Mouse (Mus musculus) embryonic facial prominence, embryonic 15.5 days (tissue): ENCODE data around the gene Ugt2b38. TPM values are rescaled to one million over a fixed set of nuclear protein-coding genes. Genes with fewer than 3 reads are reported as not detected.
"Not testable (repeated sequence)": the region's sequence is repeated elsewhere in the genome, so short reads cannot be mapped to it uniquely, and the experiment has no call there.

Experiments
- ATAC-seq: fragments of 200-750 bp; cut with Nextera tagmentation; 2 replicates; pipeline ENCODE4 v1.8.0; 2017; ENCODE audit warnings: low read depth, moderate TSS enrichment; ENCODE audit not compliant: insufficient number of reproducible peaks, low FRiP score, low TSS enrichment
- H3K27ac ChIP-seq: fragments of 300-500 bp; sonication (generic); replicated peaks from 2 replicates; pipeline ENCODE4 v1.5.1; 2015; ENCODE audit warnings: mild to moderate bottlenecking, inconsistent platforms
- H3K27me3 ChIP-seq: fragments of 300-500 bp; sonication (generic); 2 replicates; pipeline ENCODE4 v1.6.1; 2015; ENCODE audit warnings: inconsistent platforms
- H3K36me3 ChIP-seq: fragments of 300-500 bp; sonication (generic); 2 replicates; pipeline ENCODE4 v1.6.1; 2015; ENCODE audit warnings: mild to moderate bottlenecking, inconsistent platforms
- H3K4me1 ChIP-seq: fragments of 300-500 bp; sonication (generic); 2 replicates; pipeline ENCODE4 v1.6.1; 2015; ENCODE audit warnings: inconsistent platforms
- H3K4me2 ChIP-seq: fragments of 300-500 bp; sonication (generic); replicated peaks from 2 replicates; pipeline ENCODE4 v1.6.1; 2015; ENCODE audit warnings: mild to moderate bottlenecking, inconsistent platforms
- H3K4me3 ChIP-seq: fragments of 300-500 bp; sonication (generic); replicated peaks from 2 replicates; pipeline ENCODE4 v1.5.1; 2015; ENCODE audit warnings: mild to moderate bottlenecking, inconsistent platforms
- H3K9ac ChIP-seq: fragments of 300-500 bp; sonication (generic); 2 replicates; pipeline ENCODE4 v1.6.1; 2015; ENCODE audit warnings: inconsistent platforms
- H3K9me3 ChIP-seq: fragments of 300-500 bp; sonication (generic); replicated peaks from 2 replicates; pipeline ENCODE4 v1.6.1; 2016; ENCODE audit warnings: inconsistent platforms
- WGBS: fragments of 180-500 bp; shearing (Covaris S2); methylation state at CpG from one replicate; pipeline ENCODE4 v1.1.7; 2015; 5-methylcytosine and 5-hydroxymethylcytosine counted together
- polyA plus RNA-seq: library from polyadenylated mRNA; unstranded; fragments of >200 nt; fragmentation: Nextera tagmentation; extraction: Ambion mirVana; gene quantifications from 2 replicates; pipeline ENCODE4 v1.2.1, GENCODE M21; 2015

Ugt2b38 gene
- polyA plus RNA-seq, 1 experiment from 2014 or later = not detected

- Histone ChIP-seq H3K9me3 (no peaks in the 10 kb centered on the region), H3K27me3 (no peaks in the 10 kb centered on the region), H3K36me3 (no peaks in the 10 kb centered on the region), H3K4me3 (no peak overlapping the region), H3K9ac (no peak overlapping the region), H3K27ac (no peak overlapping the region), H3K4me2 (no peak overlapping the region), H3K4me1 (no peaks in the 10 kb centered on the region)
- ATAC-seq = no peak
- 88% methylated on average over 3 of the region's 3 CpGs for WGBS
These were observed 48.1 kb downstream of the Ugt2b38 start for GRCm38 (mm10) chr5:87375874-87376383.

GRCm38 (mm10) chr5:87373502-87373863, 50.5 kb downstream of the Ugt2b38 start:
- H3K4me3 ChIP-seq = no peak overlapping the region
- no peak overlapping the region for H3K9ac ChIP-seq
- no peaks in the 10 kb centered on the region for H3K9me3 ChIP-seq
- no peaks in the 10 kb centered on the region for H3K36me3 ChIP-seq
- no peaks in the 10 kb centered on the region for H3K27me3 ChIP-seq
- WGBS = 76% methylated on average over 1 of the region's 1 CpGs
- H3K27ac ChIP-seq = no peak overlapping the region
- ATAC-seq = no peak
- H3K4me2 ChIP-seq = no peak overlapping the region
- no peaks in the 10 kb centered on the region for H3K4me1 ChIP-seq

DNA sequence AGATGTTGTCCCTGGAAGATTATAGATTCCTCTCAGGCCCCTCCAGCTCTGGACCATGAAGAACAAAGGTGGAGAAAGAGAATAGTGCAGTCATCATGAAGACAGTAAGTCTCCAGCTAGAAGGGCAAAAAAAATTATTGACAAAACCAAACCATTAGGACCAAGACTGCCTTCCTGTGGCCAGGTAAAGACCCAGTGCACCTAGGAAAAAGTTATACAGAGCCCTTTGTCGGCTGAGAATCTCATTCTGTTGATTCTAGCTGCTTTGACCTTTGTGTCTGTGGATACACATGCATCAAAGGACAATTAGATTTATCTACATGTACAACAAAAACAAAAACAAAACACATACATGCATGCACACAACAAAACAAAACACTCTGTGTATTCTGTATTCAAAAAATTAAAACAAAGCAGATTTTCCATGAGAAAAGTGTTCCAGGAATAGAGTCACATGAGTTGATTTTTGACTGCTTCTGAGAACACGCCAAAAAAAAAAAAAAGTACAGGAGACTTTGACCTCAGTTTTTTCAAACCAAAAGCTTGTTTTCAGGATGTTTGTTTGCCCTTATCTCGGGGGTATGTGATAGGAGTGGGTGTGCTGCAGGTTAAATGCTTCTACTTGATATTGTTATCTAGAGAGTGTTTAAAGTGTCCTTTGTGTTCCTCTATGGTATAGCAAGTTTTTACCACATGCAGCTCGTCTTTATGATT, 51.1 kb downstream of the Ugt2b38 start:
- 66% methylated on average over 4 of the region's 4 CpGs for WGBS
- H3K4me1 ChIP-seq, H3K9ac ChIP-seq: not testable (repeated sequence)

More for the DNA sequence above, 51.1 kb downstream of the Ugt2b38 start:
- not testable (repeated sequence) for H3K4me2 ChIP-seq, ATAC-seq, H3K9me3 ChIP-seq, H3K4me3 ChIP-seq, H3K27me3 ChIP-seq, H3K27ac ChIP-seq, H3K36me3 ChIP-seq

Other genes with a start within 250 kb of the Ugt2b38 start
- not detected in 2 replicates for gene Ugt2b37, start 169.4 kb downstream of the Ugt2b38 start, polyA plus RNA-seq
- gene Ugt2a3, start 87.0 kb downstream of the Ugt2b38 start, polyA plus RNA-seq = not detected in 2 replicates
- 7.0 and 17.8 TPM in 2 replicates for gene Ugt2a2, start 58.1 kb upstream of the Ugt2b38 start, polyA plus RNA-seq
- gene Gm43638, start 62.6 kb upstream of the Ugt2b38 start, polyA plus RNA-seq = 0.11 TPM in 1 of 2 replicates, not detected in the other
- gene Ugt2a1, start 66.7 kb upstream of the Ugt2b38 start, polyA plus RNA-seq = 29.6 and 55.0 TPM in 2 replicates
- 0.85 and 0.94 TPM in 2 replicates for gene Sult1b1, start 114.0 kb upstream of the Ugt2b38 start, polyA plus RNA-seq
- gene Sult1d1, start 144.8 kb upstream of the Ugt2b38 start, polyA plus RNA-seq = 3.7 and 5.8 TPM in 2 replicates
- gene Sult1e1, start 167.4 kb upstream of the Ugt2b38 start, polyA plus RNA-seq = 10.0 and 14.1 TPM in 2 replicates
- gene Csn1s1, start 242.0 kb upstream of the Ugt2b38 start, polyA plus RNA-seq = not detected in 2 replicates